Mouse (Mus musculus): ENCODE measurements around the gene Cacybp. TPM values are rescaled to one million over a fixed set of nuclear protein-coding genes. Genes with fewer than 3 reads are reported as not detected.
A peak's percentile ranks its signal among the peaks of the same experiment; 100 is the strongest.

Cacybp gene
- total RNA-seq, 2 experiments from 2014 or later = 20.9 to 74.6 TPM

- ATAC-seq (replicated peaks; ENCODE audit: low FRiP score, poor library complexity, severe bottlenecking) = no peak
Observed at GRCm38 (mm10) chr1:160224093-160224492, 11.4 kb upstream of the Cacybp start.

GRCm38 (mm10) chr1:160217898-160218297, 5.2 kb upstream of the Cacybp start:
- ATAC-seq (replicated peaks; ENCODE audit: low FRiP score, poor library complexity, severe bottlenecking) = no peak

- no peak for ATAC-seq (replicated peaks; ENCODE audit: low FRiP score, poor library complexity, severe bottlenecking)
Observed at GRCm38 (mm10) chr1:160214171-160214570, 1.5 kb upstream of the Cacybp start.

- peak; percentile 35 for ATAC-seq (replicated peaks; ENCODE audit: low FRiP score, poor library complexity, severe bottlenecking)
Observed at GRCm38 (mm10) chr1:160212123-160212691, 468 bp downstream of the Cacybp start.

GRCm38 (mm10) chr1:160211597-160212122, 1.0 kb downstream of the Cacybp start:
- no peak for ATAC-seq (replicated peaks; ENCODE audit: low FRiP score, poor library complexity, severe bottlenecking)

- ATAC-seq (replicated peaks; ENCODE audit: low FRiP score, poor library complexity, severe bottlenecking) = no peak
Observed at GRCm38 (mm10) chr1:160210566-160210965, 2.1 kb downstream of the Cacybp start.

GRCm38 (mm10) chr1:160209844-160210243, 2.8 kb downstream of the Cacybp start:
- ATAC-seq (replicated peaks; ENCODE audit: low FRiP score, poor library complexity, severe bottlenecking) = no peak

- ATAC-seq (replicated peaks; ENCODE audit: low FRiP score, poor library complexity, severe bottlenecking) = no peak
Observed at GRCm38 (mm10) chr1:160205486-160205885, 7.2 kb downstream of the Cacybp start.

GRCm38 (mm10) chr1:160195337-160195663, 17.4 kb downstream of the Cacybp start:
- peak; percentile 53 for ATAC-seq (replicated peaks; ENCODE audit: low FRiP score, poor library complexity, severe bottlenecking)

GRCm38 (mm10) chr1:160194529-160195336, 17.9 kb downstream of the Cacybp start, which contains the start of gene Mrps14:
Gene Mrps14, plus strand, starts transcription at chr1:160195215.
- ATAC-seq (replicated peaks; ENCODE audit: low FRiP score, poor library complexity, severe bottlenecking) = peak; percentile 99

GRCm38 (mm10) chr1:160184506-160184905, 28.2 kb downstream of the Cacybp start:
- no peak for ATAC-seq (replicated peaks; ENCODE audit: low FRiP score, poor library complexity, severe bottlenecking)

GRCm38 (mm10) chr1:160181216-160181615, 31.5 kb downstream of the Cacybp start:
- no peak for ATAC-seq (replicated peaks; ENCODE audit: low FRiP score, poor library complexity, severe bottlenecking)

- no peak for ATAC-seq (replicated peaks; ENCODE audit: low FRiP score, poor library complexity, severe bottlenecking)
Observed at GRCm38 (mm10) chr1:160176903-160177302, 35.8 kb downstream of the Cacybp start.

- no peak for ATAC-seq (replicated peaks; ENCODE audit: low FRiP score, poor library complexity, severe bottlenecking)
Observed at GRCm38 (mm10) chr1:160166600-160166999, 46.1 kb downstream of the Cacybp start.

- ATAC-seq (replicated peaks; ENCODE audit: low FRiP score, poor library complexity, severe bottlenecking) = no peak
Observed at GRCm38 (mm10) chr1:160158190-160158589, 54.5 kb downstream of the Cacybp start.

- ATAC-seq (replicated peaks; ENCODE audit: low FRiP score, poor library complexity, severe bottlenecking) = no peak
Observed at GRCm38 (mm10) chr1:160153480-160153879, 59.2 kb downstream of the Cacybp start, which contains the start of gene Tnn. Gene Tnn, minus strand, starts transcription at chr1:160153580.

Other genes with a start within 250 kb of the Cacybp start
- gene 4930523C07Rik, start 168.5 kb downstream of the Cacybp start, total RNA-seq (2015; ENCODE audit: low replicate concordance) = 26.0 and 46.5 TPM in 2 replicates
- gene 4930523C07Rik, start 168.5 kb downstream of the Cacybp start, total RNA-seq (2017; ENCODE audit: low replicate concordance) = 25.9 and 91.2 TPM in 2 replicates
- not detected in 2 replicates for gene Tnn, start 59.3 kb downstream of the Cacybp start, total RNA-seq (2015; ENCODE audit: low replicate concordance)
- gene Tnn, start 59.3 kb downstream of the Cacybp start, total RNA-seq (2017; ENCODE audit: low replicate concordance) = not detected in 2 replicates
- 35.3 and 54.1 TPM in 2 replicates for gene Mrps14, start 17.7 kb downstream of the Cacybp start, total RNA-seq (2015; ENCODE audit: low replicate concordance)
- 16.1 and 25.7 TPM in 2 replicates for gene Mrps14, start 17.7 kb downstream of the Cacybp start, total RNA-seq (2017; ENCODE audit: low replicate concordance)